Mouse (Mus musculus) MEL (cell line): ENCODE measurements at regions not wholly inside any gene's neighbourhood (a gene's known extent, or its start where the extent isn't known, plus 50 kb on each side); places are given as distances from the start of the nearest gene placed in this dataset.

Source experiments
- DNase-seq: peaks from one replicate; pipeline ENCODE4 v3.0.0; 2011; ENCODE audit warnings: low read depth, low spot score
- H3K27ac ChIP-seq: 2 replicates; pipeline ENCODE4 v1.5.1; 2012; ENCODE audit warnings: low read depth, mild to moderate bottlenecking, control low read depth, low read length, moderate library complexity; ENCODE audit not compliant: control insufficient read depth
- H3K27me3 ChIP-seq, 2 experiments: fragments of 150-350 bp in 1 of 2; sonication (generic) in 1 of 2; 2 replicates each; pipeline ENCODE4 v1.6.1; 2012; ENCODE audit warnings: low read length in 2 of 2, mild to moderate bottlenecking in 2 of 2, improper control_type of control experiment in 1 of 2, moderate library complexity in 1 of 2; ENCODE audit not compliant: insufficient read depth in 2 of 2, control insufficient read depth in 1 of 2
- H3K36me3 ChIP-seq, 2 experiments: 2 replicates each; pipeline ENCODE4 v1.6.1; 2012 to 2014; ENCODE audit warnings: low read length in 2 of 2, improper control_type of control experiment in 1 of 2, inconsistent platforms in 1 of 2, mild to moderate bottlenecking in 1 of 2; ENCODE audit not compliant: insufficient read depth in 2 of 2, control insufficient read depth in 1 of 2
- H3K4me1 ChIP-seq, 2 experiments: fragments of 150-350 bp in 1 of 2; sonication (generic) in 1 of 2; 2 replicates each; pipeline ENCODE4 v1.6.1; 2012; ENCODE audit warnings: low read length in 2 of 2, improper control_type of control experiment in 1 of 2, mild to moderate bottlenecking in 1 of 2; ENCODE audit not compliant: insufficient read depth in 2 of 2, control insufficient read depth in 1 of 2
- H3K4me3 ChIP-seq, 2 experiments: fragments of 150-350 bp in 1 of 2; sonication (generic) in 1 of 2; 2 replicates each; pipeline ENCODE4 v1.5.1; 2012; ENCODE audit warnings: low read depth in 2 of 2, low read length in 2 of 2, mild to moderate bottlenecking in 2 of 2, moderate library complexity in 2 of 2, control low read depth in 1 of 2, improper control_type of control experiment in 1 of 2; ENCODE audit not compliant: control insufficient read depth in 1 of 2, insufficient read depth in 1 of 2
- H3K79me2 ChIP-seq: 2 replicates; pipeline ENCODE4 v1.6.1; 2012; ENCODE audit warnings: mild to moderate bottlenecking, low read length, moderate library complexity; ENCODE audit not compliant: control insufficient read depth, poor library complexity, insufficient read depth
- H3K9ac ChIP-seq: 2 replicates; pipeline ENCODE4 v1.6.1; 2012; ENCODE audit warnings: low read depth, mild to moderate bottlenecking, control low read depth, low read length, moderate library complexity; ENCODE audit not compliant: control insufficient read depth, poor library complexity, severe bottlenecking
- H3K9me3 ChIP-seq: fragments of 150-350 bp; sonication (generic); replicated peaks from 2 replicates; pipeline ENCODE4 v1.6.1; 2012; ENCODE audit warnings: mild to moderate bottlenecking, low read length, improper control_type of control experiment, moderate library complexity; ENCODE audit not compliant: insufficient read depth
- BHLHE40 ChIP-seq: IDR thresholded peaks from 2 replicates; pipeline ENCODE4 v1.6.1; 2012; ENCODE audit warnings: low read depth, mild to moderate bottlenecking, inconsistent platforms, low read length, improper control_type of control experiment, borderline replicate concordance
- CHD1 ChIP-seq: IDR thresholded peaks from 2 replicates; pipeline ENCODE4 v1.6.1; 2012; ENCODE audit warnings: low read depth, mild to moderate bottlenecking, inconsistent platforms, low read length, improper control_type of control experiment
- CHD2 ChIP-seq: IDR thresholded peaks from 2 replicates; pipeline ENCODE4 v1.6.1; 2011; ENCODE audit warnings: low read length, improper control_type of control experiment
- CTCF ChIP-seq, 3 experiments: IDR thresholded peaks in 2 of 3; conservative IDR thresholded peaks in 1 of 3; 2 replicates each; pipeline ENCODE4 v1.5.1; 2011 to 2012; ENCODE audit warnings: low read length in 3 of 3, low read depth in 2 of 3, mild to moderate bottlenecking in 2 of 3, improper control_type of control experiment in 1 of 3, inconsistent platforms in 1 of 3, mixed read lengths in 1 of 3, moderate library complexity in 1 of 3; ENCODE audit not compliant: control insufficient read depth in 1 of 3, insufficient read depth in 1 of 3, poor library complexity in 1 of 3, severe bottlenecking in 1 of 3
- E2F4 ChIP-seq: IDR thresholded peaks from 2 replicates; pipeline ENCODE4 v1.6.1; 2011; ENCODE audit warnings: low read depth, low read length, improper control_type of control experiment, borderline replicate concordance
- EP300 ChIP-seq, 2 experiments: IDR thresholded peaks; 2 replicates each; pipeline ENCODE4 v1.6.1; 2011; ENCODE audit warnings: improper control_type of control experiment in 2 of 2, low read length in 2 of 2, low read depth in 1 of 2, mild to moderate bottlenecking in 1 of 2
- ETS1 ChIP-seq: IDR thresholded peaks from 2 replicates; pipeline ENCODE4 v1.6.1; 2012; ENCODE audit warnings: low read depth, mild to moderate bottlenecking, inconsistent platforms, low read length, improper control_type of control experiment, moderate library complexity
- GABPA ChIP-seq: IDR thresholded peaks from 2 replicates; pipeline ENCODE4 v1.6.1; 2012; ENCODE audit warnings: low read depth, mild to moderate bottlenecking, inconsistent platforms, low read length, improper control_type of control experiment, moderate library complexity
- GATA1 ChIP-seq: IDR thresholded peaks from 2 replicates; pipeline ENCODE4 v1.6.1; 2011; ENCODE audit warnings: low read depth, low read length, improper control_type of control experiment
- HCFC1 ChIP-seq: IDR thresholded peaks from 2 replicates; pipeline ENCODE4 v1.6.1; 2012; ENCODE audit warnings: low read depth, mild to moderate bottlenecking, inconsistent platforms, low read length, improper control_type of control experiment, moderate library complexity
- KAT2A ChIP-seq: conservative IDR thresholded peaks from 2 replicates; pipeline ENCODE4 v1.6.1; 2012; ENCODE audit warnings: low read depth, low read length, improper control_type of control experiment, inconsistent platforms
- MAFK ChIP-seq: IDR thresholded peaks from 2 replicates; pipeline ENCODE4 v1.6.1; 2011; ENCODE audit warnings: low read depth, mild to moderate bottlenecking, low read length, improper control_type of control experiment, borderline replicate concordance
- MAX ChIP-seq: IDR thresholded peaks from 2 replicates; pipeline ENCODE4 v1.6.1; 2011; ENCODE audit warnings: low read length, improper control_type of control experiment
- MAZ ChIP-seq: IDR thresholded peaks from 2 replicates; pipeline ENCODE4 v1.6.1; 2012; ENCODE audit warnings: low read depth, mild to moderate bottlenecking, inconsistent platforms, low read length, improper control_type of control experiment
- MEF2A ChIP-seq: IDR thresholded peaks from 2 replicates; pipeline ENCODE4 v1.6.1; 2014; ENCODE audit warnings: low read depth, mild to moderate bottlenecking, inconsistent platforms, low read length, improper control_type of control experiment; ENCODE audit not compliant: poor library complexity, insufficient replicate concordance, severe bottlenecking; ENCODE audit errors: extremely low read depth
- MYB ChIP-seq: IDR thresholded peaks from 2 replicates; pipeline ENCODE4 v1.6.1; 2011; ENCODE audit warnings: mild to moderate bottlenecking, low read depth, low read length, improper control_type of control experiment
- MYC ChIP-seq: IDR thresholded peaks from 2 replicates; pipeline ENCODE4 v1.6.1; 2011; ENCODE audit warnings: low read depth, mild to moderate bottlenecking, low read length, improper control_type of control experiment, moderate library complexity
- NELFE ChIP-seq: IDR thresholded peaks from 2 replicates; pipeline ENCODE4 v1.6.1; 2011; ENCODE audit warnings: low read depth, low read length, improper control_type of control experiment
- POLR2A ChIP-seq, 2 experiments: IDR thresholded peaks; 2 replicates each; pipeline ENCODE4 v1.6.1; 2011 to 2012; ENCODE audit warnings: low read length in 2 of 2, mild to moderate bottlenecking in 2 of 2, control low read depth in 1 of 2, improper control_type of control experiment in 1 of 2, low read depth in 1 of 2, moderate library complexity in 1 of 2; ENCODE audit not compliant: control insufficient read depth in 1 of 2, insufficient read depth in 1 of 2, poor library complexity in 1 of 2
- POLR2AphosphoS2 ChIP-seq: IDR thresholded peaks from 2 replicates; pipeline ENCODE4 v1.6.1; 2011; ENCODE audit warnings: low read length, improper control_type of control experiment
- RAD21 ChIP-seq: IDR thresholded peaks from 2 replicates; pipeline ENCODE4 v1.6.1; 2011; ENCODE audit warnings: mild to moderate bottlenecking, low read depth, low read length, improper control_type of control experiment
- RCOR1 ChIP-seq: IDR thresholded peaks from 2 replicates; pipeline ENCODE4 v1.6.1; 2012; ENCODE audit warnings: low read depth, mild to moderate bottlenecking, inconsistent platforms, low read length, improper control_type of control experiment
- SMC3 ChIP-seq: IDR thresholded peaks from 2 replicates; pipeline ENCODE4 v1.6.1; 2011; ENCODE audit warnings: low read depth, low read length, improper control_type of control experiment
- TAL1 ChIP-seq: IDR thresholded peaks from 2 replicates; pipeline ENCODE4 v1.6.1; 2012; ENCODE audit warnings: mild to moderate bottlenecking, inconsistent platforms, low read length, moderate library complexity, mixed read lengths
- TCF12 ChIP-seq: IDR thresholded peaks from 2 replicates; pipeline ENCODE4 v1.6.1; 2014; ENCODE audit warnings: low read depth, mild to moderate bottlenecking, inconsistent platforms, low read length, improper control_type of control experiment, moderate library complexity
- UBTF ChIP-seq: IDR thresholded peaks from 2 replicates; pipeline ENCODE4 v1.6.1; 2012; ENCODE audit warnings: low read depth, mild to moderate bottlenecking, inconsistent platforms, low read length, improper control_type of control experiment, moderate library complexity, borderline replicate concordance; ENCODE audit not compliant: insufficient read depth
- USF1 ChIP-seq: IDR thresholded peaks from 2 replicates; pipeline ENCODE4 v1.6.1; 2014; ENCODE audit warnings: low read depth, mild to moderate bottlenecking, inconsistent platforms, low read length, improper control_type of control experiment, moderate library complexity
- USF2 ChIP-seq, 2 experiments: IDR thresholded peaks; 2 replicates each; pipeline ENCODE4 v1.6.1; 2011 to 2012; ENCODE audit warnings: improper control_type of control experiment in 2 of 2, low read length in 2 of 2, borderline replicate concordance in 1 of 2, inconsistent platforms in 1 of 2, low read depth in 1 of 2, mild to moderate bottlenecking in 1 of 2; ENCODE audit not compliant: insufficient read depth in 1 of 2
- ZNF384 ChIP-seq: IDR thresholded peaks from 2 replicates; pipeline ENCODE4 v1.6.1; 2012; ENCODE audit warnings: low read depth, mild to moderate bottlenecking, inconsistent platforms, low read length, improper control_type of control experiment

DNA sequence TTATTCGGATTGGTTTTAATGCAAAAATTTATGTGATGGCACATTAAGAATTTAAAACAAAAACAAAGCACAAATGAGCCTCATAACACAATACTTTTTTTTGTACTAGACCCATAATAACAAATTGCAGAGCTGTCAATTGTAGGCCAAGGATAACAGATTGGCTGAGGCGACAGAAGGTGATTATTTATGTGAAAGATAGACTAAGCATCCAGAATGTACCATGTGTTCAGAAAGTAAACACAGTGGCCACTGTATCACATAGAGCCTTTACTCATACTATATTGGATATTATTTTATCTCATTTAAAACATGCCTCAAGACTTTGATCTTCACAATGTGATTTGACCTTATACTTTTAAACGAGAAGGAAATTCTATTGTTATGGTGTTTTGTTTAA lies 257.9 kb upstream of the Speer4f2 start:
- H3K36me3 ChIP-seq, result peaks cover 0 to 14% of the 10 kb centered on the region in 2 experiments; a peak in 2 of 4 replicates
- no peak for DNase-seq
- peaks cover 3 to 4% of the 10 kb centered on the region in 2 experiments for H3K4me1 ChIP-seq
- H3K9me3 ChIP-seq, result no peaks in the 10 kb centered on the region
- H3K9ac ChIP-seq, result no peak overlapping the region
- TF ChIP-seq ZNF384, result no peak
- no peak for TF ChIP-seq MAX
- no peak for TF ChIP-seq MAZ
- no peak for TF ChIP-seq POLR2A (IDR thresholded peaks at IDR 0.05; ENCODE audit: control insufficient read depth in 1 of 2, insufficient read depth in 1 of 2, low read depth in 1 of 2, low read length in 2 of 2, poor library complexity in 1 of 2)
- no peak for TF ChIP-seq CTCF (IDR thresholded peaks at IDR 0.05 in 2 of 3, conservative IDR thresholded peaks at IDR 0.05 in 1 of 3; ENCODE audit: control insufficient read depth in 1 of 3, insufficient read depth in 1 of 3, low read depth in 2 of 3, low read length in 3 of 3, poor library complexity in 1 of 3, severe bottlenecking in 1 of 3)
- no peak for TF ChIP-seq USF1
- TF ChIP-seq CHD1, result no peak
- no peak for TF ChIP-seq POLR2AphosphoS2
- no peak for TF ChIP-seq ETS1
- no peak for TF ChIP-seq E2F4
- TF ChIP-seq BHLHE40, result no peak
- TF ChIP-seq MYC, result no peak
- no peak for TF ChIP-seq HCFC1
- TF ChIP-seq RAD21, result no peak
- TF ChIP-seq GABPA, result no peak
- TF ChIP-seq USF2 (IDR thresholded peaks at IDR 0.05; ENCODE audit: borderline replicate concordance in 1 of 2, insufficient read depth in 1 of 2, low read depth in 1 of 2, low read length in 2 of 2), result no peak
- no peak for TF ChIP-seq MAFK
- TF ChIP-seq TCF12, result no peak
- TF ChIP-seq SMC3, result no peak
- TF ChIP-seq GATA1, result no peak
- TF ChIP-seq, all 39 proteins: peak for 0
- no peak overlapping the region for H3K27ac ChIP-seq
- H3K79me2 ChIP-seq, result no peaks in the 10 kb centered on the region
- H3K27me3 ChIP-seq, result no peaks in the 10 kb centered on the region
- H3K4me3 ChIP-seq, result no peak overlapping the region

DNA sequence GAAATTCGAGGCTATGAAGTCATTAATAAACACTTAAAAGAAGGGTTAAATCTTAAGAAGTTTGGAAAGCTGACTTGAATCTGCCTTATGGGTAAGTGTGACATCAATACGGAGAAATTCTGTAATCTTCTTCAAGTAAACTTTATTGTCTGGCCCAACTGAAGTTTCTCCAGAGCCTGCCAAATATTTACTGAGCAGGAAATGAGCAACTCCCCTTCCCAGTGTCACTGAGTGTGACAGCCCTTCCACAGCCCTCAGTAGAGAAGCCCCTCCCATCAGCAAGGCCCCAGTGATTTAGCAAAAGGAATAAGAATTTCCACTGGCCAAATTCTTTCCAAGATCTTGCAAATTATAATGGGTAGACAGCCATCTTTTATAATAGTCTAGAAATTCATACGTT lies 256.9 kb upstream of the Speer4f2 start:
- H3K36me3 ChIP-seq, result peaks cover 0 to 12% of the 10 kb centered on the region in 2 experiments; a peak in 2 of 4 replicates
- H3K9me3 ChIP-seq, result no peaks in the 10 kb centered on the region
- no peaks in the 10 kb centered on the region for H3K79me2 ChIP-seq
- H3K27me3 ChIP-seq, result no peaks in the 10 kb centered on the region
- DNase-seq, result peak; percentile 13
- no peak overlapping the region for H3K27ac ChIP-seq
- peaks cover 1 to 3% of the 10 kb centered on the region in 2 experiments for H3K4me1 ChIP-seq
- no peak overlapping the region for H3K9ac ChIP-seq
- TF ChIP-seq CHD2 (no peak), KAT2A (no peak), MEF2A (no peak), USF2 (IDR thresholded peaks at IDR 0.05; ENCODE audit: borderline replicate concordance in 1 of 2, insufficient read depth in 1 of 2, low read depth in 1 of 2, low read length in 2 of 2) (no peak), HCFC1 (no peak), TAL1 (no peak), NELFE (no peak), CHD1 (no peak), UBTF (no peak), MAFK (no peak), POLR2A (IDR thresholded peaks at IDR 0.05; ENCODE audit: control insufficient read depth in 1 of 2, insufficient read depth in 1 of 2, low read depth in 1 of 2, low read length in 2 of 2, poor library complexity in 1 of 2) (no peak), TCF12 (no peak), ETS1 (no peak), MAZ (no peak), MYB (no peak), EP300 (IDR thresholded peaks at IDR 0.05; ENCODE audit: low read depth in 1 of 2, low read length in 2 of 2) (no peak), MAX (no peak), RCOR1 (no peak)
- H3K4me3 ChIP-seq, result no peak overlapping the region
